Mouse (Mus musculus) testis, adult 2 months (tissue): Measurements from ENCODE around the gene Eef1akmt1. TPM values are rescaled to one million over a fixed set of nuclear protein-coding genes. Genes with fewer than 3 reads are reported as not detected.

Experiments used
- H3K27ac ChIP-seq: fragments of 200-500 bp; 2 replicates; pipeline ENCODE4 v1.5.1; 2012; ENCODE audit warnings: low read depth, low read length; ENCODE audit not compliant: control insufficient read depth, insufficient read depth
- H3K27me3 ChIP-seq: fragments of 200-500 bp; 2 replicates; pipeline ENCODE4 v1.6.1; 2012; ENCODE audit warnings: mild to moderate bottlenecking, low read length, moderate library complexity; ENCODE audit not compliant: control insufficient read depth, insufficient read depth
- H3K36me3 ChIP-seq: fragments of 200-500 bp; 2 replicates; pipeline ENCODE4 v1.6.1; 2012; ENCODE audit warnings: mild to moderate bottlenecking, low read length; ENCODE audit not compliant: control insufficient read depth, insufficient read depth
- H3K4me1 ChIP-seq: fragments of 200-500 bp; 2 replicates; pipeline ENCODE4 v1.6.1; 2012; ENCODE audit warnings: low read length; ENCODE audit not compliant: control insufficient read depth, insufficient read depth
- H3K4me3 ChIP-seq: fragments of 200-500 bp; 2 replicates; pipeline ENCODE4 v1.5.1; 2012; ENCODE audit warnings: low read depth, mild to moderate bottlenecking, low read length, moderate library complexity, mixed read lengths; ENCODE audit not compliant: control insufficient read depth
- CTCF ChIP-seq: fragments of 200-500 bp; IDR thresholded peaks from 2 replicates; pipeline ENCODE4 v1.5.1; 2012; ENCODE audit warnings: low read depth, mild to moderate bottlenecking, inconsistent platforms, low read length, moderate library complexity; ENCODE audit not compliant: control insufficient read depth, insufficient read depth, insufficient replicate concordance
- POLR2A ChIP-seq: fragments of 200-500 bp; IDR thresholded peaks from 2 replicates; pipeline ENCODE4 v1.6.1; 2012; ENCODE audit warnings: low read depth, mild to moderate bottlenecking, inconsistent platforms, low read length, moderate library complexity; ENCODE audit not compliant: control insufficient read depth
- polyA plus RNA-seq: library from polyadenylated mRNA; depleted of rRNA; stranded (reverse); fragments of >200 nt; gene quantifications from 2 replicates; pipeline ENCODE4 v1.2.3, GENCODE M21; 2012

The Eef1akmt1 gene
- polyA plus RNA-seq, 1 experiment, result 15.9 TPM

- H3K4me3 ChIP-seq, result no peak overlapping the region
- no peaks in the 10 kb centered on the region for H3K4me1 ChIP-seq
- no peaks in the 10 kb centered on the region for H3K36me3 ChIP-seq
- no peak overlapping the region for H3K27ac ChIP-seq
- TF ChIP-seq POLR2A (no peak), CTCF (no peak)
- H3K27me3 ChIP-seq, result no peaks in the 10 kb centered on the region
Measured at GRCm38 (mm10) chr14:57611034-57611433, 39.6 kb upstream of the Eef1akmt1 start.

GRCm38 (mm10) chr14:57609816-57610329 lies 38.5 kb upstream of the Eef1akmt1 start:
- no peak overlapping the region for H3K27ac ChIP-seq
- TF ChIP-seq POLR2A (no peak), CTCF (no peak)

GRCm38 (mm10) chr14:57607500-57607899 lies 36.1 kb upstream of the Eef1akmt1 start:
- Histone ChIP-seq H3K36me3 (no peaks in the 10 kb centered on the region), H3K4me1 (no peaks in the 10 kb centered on the region), H3K27me3 (no peaks in the 10 kb centered on the region), H3K27ac (no peak overlapping the region), H3K4me3 (no peak overlapping the region)
- TF ChIP-seq POLR2A (no peak), CTCF (no peak)

More at GRCm38 (mm10) chr14:57609816-57610329, 38.5 kb upstream of the Eef1akmt1 start:
- Histone ChIP-seq H3K4me3 (no peak overlapping the region), H3K4me1 (no peaks in the 10 kb centered on the region), H3K36me3 (no peaks in the 10 kb centered on the region), H3K27me3 (no peaks in the 10 kb centered on the region)

- TF ChIP-seq POLR2A (no peak), CTCF (no peak)
- Histone ChIP-seq H3K27ac (no peak overlapping the region), H3K27me3 (no peaks in the 10 kb centered on the region), H3K36me3 (peaks cover 2% of the 10 kb centered on the region; the same call in 1 of the 2 replicates), H3K4me3 (no peak overlapping the region), H3K4me1 (no peaks in the 10 kb centered on the region)
Measured at GRCm38 (mm10) chr14:57606663-57607365, 35.4 kb upstream of the Eef1akmt1 start.

GRCm38 (mm10) chr14:57593279-57593678 lies 21.9 kb upstream of the Eef1akmt1 start:
- no peak overlapping the region for H3K4me3 ChIP-seq
- no peaks in the 10 kb centered on the region for H3K4me1 ChIP-seq
- no peak for TF ChIP-seq POLR2A
- no peak for TF ChIP-seq CTCF
- no peak overlapping the region for H3K27ac ChIP-seq
- peaks cover 6% of the 10 kb centered on the region for H3K36me3 ChIP-seq
- H3K27me3 ChIP-seq, result no peaks in the 10 kb centered on the region

- peaks cover 6% of the 10 kb centered on the region for H3K36me3 ChIP-seq
- TF ChIP-seq CTCF (no peak), POLR2A (no peak)
Measured at GRCm38 (mm10) chr14:57591830-57592229, 20.4 kb upstream of the Eef1akmt1 start.

GRCm38 (mm10) chr14:57576364-57577060 lies 5.1 kb upstream of the Eef1akmt1 start:
- H3K36me3 ChIP-seq, result no peaks in the 10 kb centered on the region
- TF ChIP-seq POLR2A, result no peak
- no peak for TF ChIP-seq CTCF
- H3K4me3 ChIP-seq, result no peak overlapping the region
- H3K27me3 ChIP-seq, result no peaks in the 10 kb centered on the region
- no peak overlapping the region for H3K27ac ChIP-seq
- H3K4me1 ChIP-seq, result no peaks in the 10 kb centered on the region

More at GRCm38 (mm10) chr14:57591830-57592229, 20.4 kb upstream of the Eef1akmt1 start:
- no peak overlapping the region for H3K4me3 ChIP-seq
- no peaks in the 10 kb centered on the region for H3K27me3 ChIP-seq
- H3K4me1 ChIP-seq, result no peaks in the 10 kb centered on the region
- no peak overlapping the region for H3K27ac ChIP-seq
